Mouse (Mus musculus): ENCODE data around the gene Ghrl.

Gene Ghrl

GRCm38 (mm10) chr6:113668287-113669154, 51.2 kb downstream of the Ghrl start:
- in situ Hi-C loops (cut with MboI) = no loop called here

- in situ Hi-C loops (cut with MboI) = no loop called here
Measured at GRCm38 (mm10) chr6:113667611-113668122, 52.0 kb downstream of the Ghrl start.
